Mouse (Mus musculus) intestine, postnatal 0 days (tissue): ENCODE results near the gene Tmem151a. TPM values are rescaled to one million over a fixed set of nuclear protein-coding genes. Genes with fewer than 3 reads are reported as not detected.

Experiments
- ATAC-seq: fragments of 200-750 bp; cut with Nextera tagmentation; 2 replicates; pipeline ENCODE4 v1.8.0; 2017; ENCODE audit warnings: mild to moderate bottlenecking, moderate TSS enrichment, moderate library complexity
- H3K27ac ChIP-seq: fragments of 300-500 bp; sonication (generic); 2 replicates; pipeline ENCODE4 v1.5.1; 2014; ENCODE audit warnings: mild to moderate bottlenecking, low read depth, low read length, moderate library complexity
- H3K27me3 ChIP-seq: fragments of 300-500 bp; sonication (generic); replicated peaks from 2 replicates; pipeline ENCODE4 v1.6.1; 2014; ENCODE audit warnings: low read length, mixed read lengths; ENCODE audit not compliant: control insufficient read depth, insufficient read depth
- H3K36me3 ChIP-seq: fragments of 300-500 bp; sonication (generic); 2 replicates; pipeline ENCODE4 v1.6.1; 2014; ENCODE audit warnings: mild to moderate bottlenecking, moderate library complexity; ENCODE audit not compliant: control insufficient read depth, insufficient read depth
- H3K4me1 ChIP-seq: fragments of 300-500 bp; sonication (generic); replicated peaks from 2 replicates; pipeline ENCODE4 v1.6.1; 2014; ENCODE audit warnings: antibody characterized with exemption, low read length, mixed read lengths; ENCODE audit not compliant: control insufficient read depth, insufficient read depth
- H3K4me2 ChIP-seq: fragments of 300-500 bp; sonication (generic); replicated peaks from 2 replicates; pipeline ENCODE4 v1.6.1; 2014; ENCODE audit warnings: low read depth, mild to moderate bottlenecking, moderate library complexity
- H3K4me3 ChIP-seq: fragments of 300-500 bp; sonication (generic); 2 replicates; pipeline ENCODE4 v1.5.1; 2014; ENCODE audit warnings: low read depth, low read length
- H3K9ac ChIP-seq: fragments of 300-500 bp; sonication (generic); 2 replicates; pipeline ENCODE4 v1.6.1; 2014; ENCODE audit warnings: mild to moderate bottlenecking, low read depth, low read length
- H3K9me3 ChIP-seq: fragments of 300-500 bp; sonication (generic); 2 replicates; pipeline ENCODE4 v1.6.1; 2016; ENCODE audit warnings: mixed run types; ENCODE audit not compliant: control insufficient read depth
- CTCF ChIP-seq: sonication (generic); IDR thresholded peaks from 2 replicates; pipeline ENCODE4 v1.5.1; 2016; ENCODE audit warnings: low read depth, mild to moderate bottlenecking, control low read depth, antibody characterized with exemption, moderate library complexity
- WGBS: fragments of 180-500 bp; shearing (Covaris S2); extraction: QIAGEN DNeasy Blood & Tissue Kit; methylation state at CpG from one replicate; pipeline ENCODE4 v1.1.7; 2014; 5-methylcytosine and 5-hydroxymethylcytosine counted together
- polyA plus RNA-seq: library from polyadenylated mRNA; unstranded; fragments of >200 nt; fragmentation: Nextera tagmentation; extraction: Ambion mirVana; gene quantifications from 2 replicates; pipeline ENCODE4 v1.2.1, GENCODE M21; 2015

The Tmem151a gene
- polyA plus RNA-seq, 1 experiment from 2014 or later: 4.0 TPM

GRCm38 (mm10) chr19:5062446-5062845, 22.9 kb downstream of the Tmem151a start:
- TF ChIP-seq CTCF: no peak
- no peaks in the 10 kb centered on the region for H3K36me3 ChIP-seq
- H3K27me3 ChIP-seq: peaks cover 8% of the 10 kb centered on the region
- no peaks in the 10 kb centered on the region for H3K9me3 ChIP-seq
- no peaks in the 10 kb centered on the region for H3K4me1 ChIP-seq
- no peak overlapping the region for H3K27ac ChIP-seq
- H3K9ac ChIP-seq: no peak overlapping the region
- H3K4me3 ChIP-seq: no peak overlapping the region
- ATAC-seq: no peak
- no peak overlapping the region for H3K4me2 ChIP-seq
- WGBS: 68% methylated on average over 6 of the region's 6 CpGs

GRCm38 (mm10) chr19:5062041-5062440, 23.3 kb downstream of the Tmem151a start:
- Histone ChIP-seq H3K4me3 (no peak overlapping the region), H3K27me3 (peaks cover 3% of the 10 kb centered on the region), H3K4me1 (no peaks in the 10 kb centered on the region), H3K9ac (no peak overlapping the region), H3K36me3 (no peaks in the 10 kb centered on the region), H3K27ac (no peak overlapping the region), H3K4me2 (no peak overlapping the region), H3K9me3 (no peaks in the 10 kb centered on the region)
- no peak for TF ChIP-seq CTCF
- no peak for ATAC-seq
- WGBS: 83% methylated on average over 5 of the region's 5 CpGs

- Histone ChIP-seq H3K4me3 (no peak overlapping the region), H3K9me3 (no peaks in the 10 kb centered on the region), H3K27me3 (no peaks in the 10 kb centered on the region; the same call in 1 of the 2 replicates), H3K4me1 (no peaks in the 10 kb centered on the region), H3K36me3 (no peaks in the 10 kb centered on the region), H3K4me2 (no peak overlapping the region), H3K27ac (no peak overlapping the region), H3K9ac (no peak overlapping the region)
- 37% methylated on average over 5 of the region's 5 CpGs for WGBS
- no peak for TF ChIP-seq CTCF
- ATAC-seq: no peak
Observed at GRCm38 (mm10) chr19:5060365-5061330, 24.7 kb downstream of the Tmem151a start.

GRCm38 (mm10) chr19:5058801-5059771, 26.2 kb downstream of the Tmem151a start:
- no peak for TF ChIP-seq CTCF
- no peaks in the 10 kb centered on the region for H3K9me3 ChIP-seq
- H3K36me3 ChIP-seq: no peaks in the 10 kb centered on the region
- H3K4me3 ChIP-seq: no peak overlapping the region
- H3K27me3 ChIP-seq: no peaks in the 10 kb centered on the region; the same call in 1 of the 2 replicates
- peak overlapping the region; percentile 17; the same call in 1 of the 2 replicates for H3K4me2 ChIP-seq
- no peak; the same call in 1 of the 2 replicates for ATAC-seq
- no peak overlapping the region for H3K9ac ChIP-seq
- peak overlapping the region; percentile 28; the same call in 1 of the 2 replicates for H3K27ac ChIP-seq
- no peaks in the 10 kb centered on the region for H3K4me1 ChIP-seq
- whole genome bisulfite sequencing: 26% methylated on average over 10 of the region's 10 CpGs

DNA sequence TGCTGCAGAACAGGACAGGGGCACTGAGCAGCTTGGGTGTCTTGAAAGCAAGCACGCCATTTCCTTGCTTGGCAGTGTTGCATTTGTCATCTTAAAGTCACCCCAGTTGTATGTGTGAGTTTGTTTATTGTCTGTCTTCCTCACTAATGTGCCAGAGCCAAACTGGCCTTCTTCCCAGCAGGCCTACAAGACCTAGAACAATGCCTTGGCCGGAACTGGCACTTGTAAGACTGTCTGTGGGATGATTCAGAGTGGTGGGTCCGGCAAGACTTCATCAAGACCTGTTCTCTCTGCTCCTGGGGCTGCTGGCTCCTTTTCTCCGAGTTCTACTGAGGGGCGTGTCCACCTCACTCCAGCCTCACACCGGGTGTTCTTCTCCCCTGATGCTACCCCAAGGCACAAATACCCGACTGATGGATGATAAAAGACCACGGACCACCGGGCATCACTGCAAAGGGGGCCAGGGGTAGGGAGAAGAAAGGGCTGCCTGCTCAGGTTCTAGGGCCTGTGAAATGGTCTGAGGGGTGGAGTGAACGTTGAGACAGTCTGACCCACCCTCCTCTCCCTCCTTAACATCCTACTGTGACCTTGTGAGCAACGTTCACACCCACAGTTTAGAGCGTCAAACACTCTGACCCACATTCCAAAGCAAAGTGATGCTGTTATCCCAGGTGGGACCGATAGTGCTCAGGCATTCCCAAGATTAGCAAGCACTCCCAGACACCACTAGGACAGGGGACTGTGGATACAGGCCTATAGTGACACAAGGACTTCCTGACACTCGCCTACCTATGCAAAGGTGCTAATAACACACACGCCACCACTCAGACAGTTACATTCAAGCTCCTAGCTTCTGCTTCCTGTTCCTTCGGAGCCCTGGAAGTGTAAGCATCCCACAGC, 27.2 kb downstream of the Tmem151a start:
- Histone ChIP-seq H3K9ac (no peak overlapping the region), H3K9me3 (no peaks in the 10 kb centered on the region), H3K36me3 (no peaks in the 10 kb centered on the region), H3K4me3 (no peak overlapping the region), H3K27me3 (no peaks in the 10 kb centered on the region; the same call in 1 of the 2 replicates), H3K4me2 (no peak overlapping the region; the same call in 1 of the 2 replicates), H3K4me1 (no peaks in the 10 kb centered on the region), H3K27ac (no peak overlapping the region)
- 26% methylated on average over 16 of the region's 16 CpGs for WGBS
- ATAC-seq: no peak
- TF ChIP-seq CTCF: no peak
